Mouse (Mus musculus): ENCODE measurements around the gene Ndfip2. TPM values are rescaled to one million over a fixed set of nuclear protein-coding genes. Genes with fewer than 3 reads are reported as not detected.

Gene Ndfip2
- total RNA-seq, 1 experiment from 2014 or later = 32.8 TPM

DNA sequence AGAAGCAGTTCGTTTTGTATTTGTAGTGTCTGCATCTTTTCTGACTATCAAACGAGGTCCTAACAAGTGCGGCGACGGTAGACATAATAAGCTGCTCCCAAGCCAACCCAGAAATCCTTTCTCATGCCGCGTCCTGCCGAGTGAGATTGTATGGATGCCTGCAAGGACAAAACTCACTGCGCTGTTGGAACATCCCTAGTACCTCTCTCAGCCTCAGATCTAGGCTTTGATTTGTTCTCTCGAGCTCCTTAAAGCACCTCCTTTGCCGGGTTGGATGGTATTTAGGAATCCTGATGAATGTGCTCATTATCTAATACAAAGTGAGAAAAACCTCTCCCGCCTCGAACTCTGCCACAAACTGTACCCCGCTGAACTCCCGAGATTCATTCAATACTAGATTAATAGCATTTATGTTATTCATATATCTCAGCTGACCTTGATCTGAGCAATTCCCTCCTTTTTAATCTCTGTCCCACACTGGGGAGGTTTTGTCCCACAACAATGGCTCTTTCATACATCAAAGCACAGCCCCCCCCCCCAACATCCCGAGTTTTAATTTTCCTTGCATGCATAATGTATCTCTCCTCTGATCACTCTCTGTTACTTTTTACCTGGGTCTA lies 75.2 kb downstream of the Ndfip2 start:
- no peak for ATAC-seq (ENCODE audit: extremely low read depth, insufficient number of reproducible peaks, low FRiP score, poor library complexity, severe bottlenecking)

DNA sequence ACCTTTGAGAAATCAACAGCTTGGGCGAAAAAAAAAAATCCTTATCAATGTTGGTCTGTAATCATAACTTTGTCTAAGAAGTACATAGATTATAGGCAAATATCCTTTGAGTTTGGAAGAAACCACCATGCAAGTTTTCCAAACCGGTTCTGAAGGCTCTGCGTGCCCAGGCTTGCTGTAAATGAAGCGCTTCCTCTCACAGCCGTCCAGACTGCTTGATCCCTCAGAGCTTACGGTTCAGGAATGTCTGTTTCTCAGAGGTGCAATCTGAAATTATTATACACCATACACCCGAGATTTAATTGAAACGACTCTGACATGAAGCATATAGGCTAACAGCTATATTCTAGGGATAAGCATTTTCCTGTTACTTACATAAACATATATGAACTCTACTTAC lies 83.4 kb downstream of the Ndfip2 start:
- ATAC-seq (ENCODE audit: extremely low read depth, insufficient number of reproducible peaks, low FRiP score, poor library complexity, severe bottlenecking) = no peak

DNA sequence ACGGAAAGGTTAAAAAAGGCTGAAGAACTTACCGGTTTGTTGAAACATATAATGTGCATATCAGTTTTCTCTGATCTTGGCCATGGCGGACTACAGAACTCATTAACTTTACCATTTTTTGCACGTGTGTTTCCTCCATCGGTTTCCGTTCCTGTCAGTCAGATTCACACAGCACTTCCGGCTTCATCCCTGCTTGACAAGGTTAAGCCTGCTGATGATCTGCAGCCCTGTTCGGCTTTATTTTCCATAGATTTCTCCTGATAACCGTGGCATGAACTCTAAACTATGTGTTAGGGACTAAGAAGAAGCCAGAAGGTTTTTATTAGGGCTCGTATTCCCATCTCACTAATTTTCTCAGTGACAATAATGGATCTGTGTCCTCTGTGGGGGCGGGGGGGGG lies 95.7 kb downstream of the Ndfip2 start:
- no peak for ATAC-seq (ENCODE audit: extremely low read depth, insufficient number of reproducible peaks, low FRiP score, poor library complexity, severe bottlenecking)

Other genes with a start within 250 kb of the Ndfip2 start
- gene Rbm26, start 81.2 kb upstream of the Ndfip2 start, total RNA-seq (2017) = 90.7 and 97.4 TPM in 2 replicates